Mouse (Mus musculus) bone marrow, adult 2 months (tissue): ENCODE measurements around the gene Lca5l. TPM values are rescaled to one million over a fixed set of nuclear protein-coding genes. Genes with fewer than 3 reads are reported as not detected.

ENCODE experiments used
- H3K27ac ChIP-seq: fragments of 200-500 bp; 2 replicates; pipeline ENCODE4 v1.5.1; 2012; ENCODE audit warnings: low read depth, mild to moderate bottlenecking, control low read depth, inconsistent platforms, low read length; ENCODE audit not compliant: control insufficient read depth, poor library complexity, insufficient read depth
- H3K4me1 ChIP-seq: fragments of 200-500 bp; 2 replicates; pipeline ENCODE4 v1.6.1; 2011; ENCODE audit warnings: low read length; ENCODE audit not compliant: control insufficient read depth, insufficient read depth
- H3K4me3 ChIP-seq: fragments of 200-500 bp; replicated peaks from 2 replicates; pipeline ENCODE3; 2011; ENCODE audit warnings: mild to moderate bottlenecking, low read depth, low read length, control low read depth; ENCODE audit not compliant: control insufficient read depth
- CTCF ChIP-seq: fragments of 200-500 bp; IDR thresholded peaks from 2 replicates; pipeline ENCODE4 v1.5.1; 2011; ENCODE audit warnings: low read length, control low read depth; ENCODE audit not compliant: control insufficient read depth, insufficient read depth
- POLR2A ChIP-seq: fragments of 200-500 bp; IDR thresholded peaks from 2 replicates; pipeline ENCODE4 v1.6.1; 2011; ENCODE audit warnings: low read depth, mild to moderate bottlenecking, control low read depth, low read length, borderline replicate concordance; ENCODE audit not compliant: control insufficient read depth
- WGBS: fragments of 180-500 bp; shearing (Covaris S2); methylation state at CpG from one replicate; pipeline ENCODE4 v1.1.7; 2018; 5-methylcytosine and 5-hydroxymethylcytosine counted together
- polyA plus RNA-seq: library from polyadenylated mRNA; stranded (reverse); fragments of >200 nt; gene quantifications from 2 replicates; pipeline ENCODE4 v1.2.4, GENCODE M21; 2011; ENCODE audit warnings: low replicate concordance; ENCODE audit not compliant: missing spikeins, insufficient read depth, insufficient read length

Lca5l gene
- polyA plus RNA-seq, 1 experiment: 1.3 TPM

DNA sequence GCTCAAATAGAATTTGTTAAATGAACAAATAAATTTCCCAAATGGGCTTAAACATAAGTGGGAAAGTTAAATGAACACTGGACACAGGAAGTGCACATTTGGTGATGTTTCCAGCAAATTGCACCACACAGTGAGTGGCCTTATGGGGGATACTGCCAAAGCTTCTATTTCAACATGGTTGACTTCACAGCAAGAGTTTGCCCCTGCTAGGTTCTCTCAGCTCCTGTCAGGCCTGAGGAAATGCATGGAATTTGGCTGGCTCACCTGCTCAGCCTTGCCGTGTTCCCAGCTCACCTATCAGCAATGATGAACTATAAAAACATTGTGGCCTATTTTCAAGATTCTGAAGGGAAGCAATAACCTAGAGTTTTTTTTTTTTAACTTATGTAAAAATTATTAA, 31.1 kb downstream of the Lca5l start:
- TF ChIP-seq CTCF (no peak), POLR2A (no peak)
- peaks cover 1% of the 10 kb centered on the region; the same call in 1 of the 2 replicates for H3K4me1 ChIP-seq
- 86% methylated on average over 1 of the region's 1 CpGs for WGBS
- H3K27ac ChIP-seq: no peak overlapping the region
- H3K4me3 ChIP-seq: no peak overlapping the region

DNA sequence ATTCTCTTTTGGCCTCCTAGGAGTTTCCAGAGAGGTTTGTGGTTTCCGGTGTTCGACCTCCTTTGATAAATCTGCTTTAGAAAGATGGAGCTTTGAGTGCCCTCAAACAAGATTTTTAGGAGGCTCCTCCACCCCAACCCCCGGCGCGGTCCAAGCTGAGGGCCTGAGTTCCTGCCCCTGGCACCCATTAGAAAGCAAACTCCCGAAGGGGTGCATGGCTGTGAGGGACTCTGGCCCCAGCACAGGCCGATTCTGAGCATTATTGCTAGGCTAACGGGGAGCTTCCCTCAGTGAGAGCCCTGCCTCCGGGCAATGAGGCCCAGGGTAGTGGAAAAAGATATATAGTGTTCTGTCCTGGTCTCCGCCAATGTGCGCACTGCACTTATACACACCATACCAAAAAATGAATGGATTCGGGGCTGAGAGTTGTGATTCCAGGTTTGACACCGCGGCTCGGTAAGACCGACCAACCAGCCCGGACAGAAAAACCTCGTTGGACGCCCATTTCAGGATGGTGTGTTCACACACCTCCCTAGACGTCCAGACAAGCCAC, 32.2 kb downstream of the Lca5l start:
- H3K27ac ChIP-seq: no peak overlapping the region
- no peak for TF ChIP-seq POLR2A
- H3K4me3 ChIP-seq: no peak overlapping the region
- peaks cover 1% of the 10 kb centered on the region; the same call in 1 of the 2 replicates for H3K4me1 ChIP-seq
- WGBS: 70% methylated on average over 20 of the region's 20 CpGs

DNA sequence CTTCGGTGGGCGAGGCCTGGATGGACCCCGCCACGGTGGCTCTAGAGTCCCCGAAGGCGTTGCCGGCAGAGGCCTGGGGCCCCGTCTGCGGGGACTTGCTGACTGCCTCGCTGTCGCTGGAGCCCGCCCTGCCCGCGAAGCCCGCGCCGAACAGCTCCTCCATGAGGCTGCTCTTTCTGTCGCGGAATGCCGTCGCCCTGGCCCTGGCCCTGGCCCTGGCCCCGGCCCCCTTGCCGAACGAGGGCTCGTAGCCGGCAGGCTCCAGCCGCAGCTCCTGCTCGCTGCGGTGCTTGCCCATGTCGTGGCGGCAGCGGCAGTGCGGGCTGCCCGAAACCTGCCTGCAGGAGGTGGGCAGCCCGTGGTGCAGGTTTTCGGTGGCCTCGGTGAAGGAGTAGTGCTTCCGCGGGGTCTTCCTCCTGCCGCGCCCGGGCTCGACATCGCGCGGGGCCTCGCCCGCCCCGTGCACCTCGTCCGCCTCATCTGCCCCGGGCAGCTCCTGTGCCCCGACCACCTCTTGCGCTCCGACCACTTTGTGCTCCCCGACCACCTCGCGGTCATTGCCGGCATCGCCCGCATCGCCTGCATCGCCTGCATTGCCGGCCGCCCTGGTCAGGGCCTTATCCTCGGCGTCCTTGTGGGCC, 32.9 kb downstream of the Lca5l start:
- peak; percentile 0; the same call in 1 of the 2 replicates for TF ChIP-seq CTCF
- TF ChIP-seq POLR2A: no peak
- Histone ChIP-seq H3K4me1 (peaks cover 1% of the 10 kb centered on the region; the same call in 1 of the 2 replicates), H3K27ac (peak overlapping the region; percentile 22; the same call in 1 of the 2 replicates), H3K4me3 (peak overlapping the region; percentile 26)
- WGBS: 2% methylated on average over 67 of the region's 67 CpGs

DNA sequence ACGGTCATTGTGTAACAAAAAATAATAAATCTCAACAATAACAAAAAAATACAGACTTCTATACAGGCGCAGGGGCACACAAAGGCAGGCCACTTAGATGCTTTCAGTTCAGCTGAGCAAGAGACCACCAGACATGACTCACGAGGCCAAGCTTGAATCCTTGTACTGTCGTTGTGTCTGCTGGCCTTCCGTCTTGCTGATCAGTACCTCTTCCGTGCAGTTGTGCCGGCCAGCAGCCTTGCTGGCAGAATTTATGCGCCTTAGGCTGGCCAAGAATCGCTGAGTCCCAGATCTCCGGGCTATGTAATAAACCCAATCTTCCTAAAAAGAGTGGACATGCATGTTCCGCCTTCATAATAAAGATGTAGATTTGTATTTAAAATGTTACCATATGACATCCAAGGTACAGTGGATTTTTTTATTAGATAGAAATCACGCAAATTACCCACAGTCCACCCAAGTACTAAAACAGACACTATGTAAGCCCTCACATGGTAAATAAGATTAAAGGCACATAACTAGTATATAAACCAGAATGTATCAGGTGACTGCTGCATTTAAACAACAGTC, 33.5 kb downstream of the Lca5l start:
- 82% methylated on average over 12 of the region's 12 CpGs for WGBS
- no peak overlapping the region for H3K4me3 ChIP-seq
- H3K27ac ChIP-seq: no peak overlapping the region
- no peak for TF ChIP-seq CTCF
- no peak for TF ChIP-seq POLR2A
- H3K4me1 ChIP-seq: peaks cover 1% of the 10 kb centered on the region; the same call in 1 of the 2 replicates

DNA sequence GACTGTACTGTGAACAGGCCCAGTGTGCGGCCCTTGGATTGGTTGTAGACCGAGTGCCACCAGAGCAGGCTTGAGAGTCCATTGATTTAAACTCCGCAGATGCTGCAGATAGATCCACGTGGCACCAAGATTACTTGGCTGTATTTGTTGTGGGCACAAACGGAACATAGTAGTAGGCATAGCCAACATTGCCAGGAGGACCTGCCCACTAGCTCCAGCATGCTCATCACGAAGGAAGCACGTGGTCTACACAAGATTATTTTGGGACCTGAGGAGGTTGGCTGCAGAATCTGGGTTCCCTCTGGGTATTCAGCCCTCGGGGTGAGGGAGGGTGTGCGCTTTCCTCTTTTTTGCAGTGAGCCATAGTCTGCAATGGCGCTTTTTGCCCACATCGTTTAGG, 34.9 kb downstream of the Lca5l start:
- 72% methylated on average over 11 of the region's 11 CpGs for WGBS
- Histone ChIP-seq H3K27ac (no peak overlapping the region), H3K4me3 (no peak overlapping the region), H3K4me1 (peaks cover 1% of the 10 kb centered on the region; the same call in 1 of the 2 replicates)
- TF ChIP-seq CTCF (no peak), POLR2A (no peak)

DNA sequence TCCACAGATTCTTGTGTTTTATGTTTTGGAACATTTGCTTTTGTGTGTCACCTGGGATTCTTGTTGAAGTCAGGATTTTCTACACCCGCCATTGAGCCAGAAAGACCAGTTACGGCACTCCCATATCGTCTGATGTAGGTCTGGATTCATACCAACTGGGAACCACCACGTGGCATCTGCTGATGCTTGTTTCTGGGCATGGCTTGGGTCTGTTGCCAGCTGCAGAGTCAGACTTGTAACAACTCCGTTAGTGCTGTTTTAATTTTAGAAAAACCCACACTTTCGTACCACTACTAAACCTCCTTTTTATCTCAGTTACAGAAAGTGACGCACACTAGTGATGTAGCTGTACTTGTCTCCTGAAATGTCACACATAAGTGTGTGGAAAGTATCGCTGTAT, 36.1 kb downstream of the Lca5l start:
- TF ChIP-seq CTCF (no peak), POLR2A (no peak)
- 81% methylated on average over 8 of the region's 8 CpGs for WGBS
- peaks cover 1% of the 10 kb centered on the region; the same call in 1 of the 2 replicates for H3K4me1 ChIP-seq
- no peak overlapping the region for H3K4me3 ChIP-seq
- no peak overlapping the region for H3K27ac ChIP-seq

DNA sequence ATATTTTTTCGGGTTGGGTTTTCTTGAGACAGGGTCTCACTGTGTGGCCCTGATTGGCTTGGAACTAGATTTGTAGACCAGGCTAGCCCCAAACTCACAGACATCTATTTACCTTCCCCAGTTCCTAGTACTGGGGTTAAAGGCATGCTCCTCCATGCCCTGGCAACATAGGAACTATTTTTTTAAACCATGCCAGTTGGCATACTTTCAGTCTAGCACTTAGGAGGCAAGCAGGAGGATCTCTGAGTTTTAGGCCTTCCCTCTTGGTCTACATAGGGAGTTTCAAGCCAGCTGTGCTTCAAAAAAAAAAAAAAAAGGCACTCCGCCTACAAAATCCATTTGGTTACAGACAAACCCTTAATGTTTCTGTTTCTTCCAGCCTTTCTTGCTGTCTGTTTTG, 37.6 kb downstream of the Lca5l start:
- TF ChIP-seq CTCF (no peak), POLR2A (no peak)
- no peak overlapping the region for H3K27ac ChIP-seq
- H3K4me3 ChIP-seq: no peak overlapping the region
- WGBS: 82% methylated on average over 2 of the region's 2 CpGs
- H3K4me1 ChIP-seq: no peaks in the 10 kb centered on the region

DNA sequence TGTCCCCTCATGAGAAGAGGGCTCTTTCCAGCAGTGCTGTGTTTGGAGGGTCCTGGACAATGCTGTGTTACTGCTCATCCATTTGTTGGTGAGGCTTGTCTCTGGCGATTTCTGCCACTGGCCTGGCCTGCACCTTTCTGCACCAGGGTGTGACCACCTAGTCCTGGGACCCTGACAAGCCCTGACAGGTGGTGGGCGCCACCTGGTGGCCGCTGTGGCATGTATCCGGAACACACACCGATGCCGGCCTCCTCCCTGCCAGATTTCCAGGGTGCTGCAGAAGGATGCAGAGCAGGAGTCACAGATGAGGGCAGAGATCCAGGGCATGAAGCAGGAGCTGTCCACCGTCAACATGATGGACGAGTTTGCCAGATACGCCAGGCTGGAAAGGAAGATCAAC, 40.5 kb downstream of the Lca5l start:
- TF ChIP-seq CTCF (peak; percentile 89), POLR2A (no peak)
- no peak overlapping the region for H3K4me3 ChIP-seq
- H3K27ac ChIP-seq: no peak overlapping the region
- H3K4me1 ChIP-seq: no peaks in the 10 kb centered on the region
- 30% methylated on average over 9 of the region's 9 CpGs for WGBS
